Mouse (Mus musculus) spleen, adult 2 months (tissue): ENCODE data around the gene Xkr7. TPM values are rescaled to one million over a fixed set of nuclear protein-coding genes. Genes with fewer than 3 reads are reported as not detected.

Experiments
- DNase-seq, 2 experiments: peaks; one replicate each; pipeline versions ENCODE4 v3.0.0 to v3.0.0-alpha.2; 2012 to 2021; ENCODE audit warnings: low spot score in 2 of 2, low read depth in 1 of 2
- H3K27ac ChIP-seq: fragments of 200-500 bp; 2 replicates; pipeline ENCODE4 v1.5.1; 2012; ENCODE audit warnings: low read length, inconsistent platforms; ENCODE audit not compliant: insufficient read depth
- H3K27me3 ChIP-seq: fragments of 200-500 bp; 2 replicates; pipeline ENCODE4 v1.6.1; 2012; ENCODE audit warnings: mild to moderate bottlenecking, moderate library complexity, low read length, inconsistent platforms; ENCODE audit not compliant: control insufficient read depth, insufficient read depth
- H3K36me3 ChIP-seq: fragments of 200-500 bp; 2 replicates; pipeline ENCODE4 v1.6.1; 2012; ENCODE audit warnings: mild to moderate bottlenecking, low read length, inconsistent platforms; ENCODE audit not compliant: control insufficient read depth, insufficient read depth
- H3K4me1 ChIP-seq: fragments of 200-500 bp; 2 replicates; pipeline ENCODE4 v1.6.1; 2011; ENCODE audit warnings: inconsistent platforms; ENCODE audit not compliant: control insufficient read depth, insufficient read depth, insufficient read length
- H3K4me3 ChIP-seq: fragments of 200-500 bp; 2 replicates; pipeline ENCODE4 v1.5.1; 2011; ENCODE audit warnings: mild to moderate bottlenecking, inconsistent platforms; ENCODE audit not compliant: insufficient read depth, insufficient read length; ENCODE audit errors: extremely low read depth
- CTCF ChIP-seq: fragments of 200-500 bp; IDR thresholded peaks from 2 replicates; pipeline ENCODE4 v1.5.1; 2011; ENCODE audit warnings: mild to moderate bottlenecking, inconsistent platforms; ENCODE audit not compliant: insufficient read depth, insufficient read length, insufficient replicate concordance; ENCODE audit errors: extremely low read depth
- POLR2A ChIP-seq: fragments of 200-500 bp; IDR thresholded peaks from 2 replicates; pipeline ENCODE4 v1.6.1; 2011; ENCODE audit warnings: low read depth, low read length, inconsistent platforms
- WGBS: fragments of 180-500 bp; shearing (Covaris S2); methylation state at CpG from one replicate; pipeline ENCODE4 v1.1.7; 2018; 5-methylcytosine and 5-hydroxymethylcytosine counted together
- polyA plus RNA-seq: library from polyadenylated mRNA; depleted of rRNA; stranded (reverse); fragments of >200 nt; gene quantifications from 2 replicates; pipeline ENCODE4 v1.2.3, GENCODE M21; 2012

The Xkr7 gene
- polyA plus RNA-seq, 1 experiment: not detected

- Histone ChIP-seq H3K27ac (no peak overlapping the region), H3K36me3 (no peaks in the 10 kb centered on the region), H3K4me3 (no peak overlapping the region), H3K4me1 (peaks cover 6% of the 10 kb centered on the region; the same call in 1 of the 2 replicates), H3K27me3 (peaks cover 13% of the 10 kb centered on the region)
- WGBS: 24% methylated on average over 4 of the region's 4 CpGs
- no peak for DNase-seq
- TF ChIP-seq CTCF: no peak
- TF ChIP-seq POLR2A: no peak
Measured at GRCm38 (mm10) chr2:153032973-153033372, 1.3 kb downstream of the Xkr7 start.

- no peak overlapping the region for H3K27ac ChIP-seq
- H3K36me3 ChIP-seq: no peaks in the 10 kb centered on the region
- DNase-seq: no peak
- no peak for TF ChIP-seq CTCF
- H3K4me1 ChIP-seq: peaks cover 6% of the 10 kb centered on the region; the same call in 1 of the 2 replicates
- 72% methylated on average over 5 of the region's 5 CpGs for WGBS
- no peak overlapping the region for H3K4me3 ChIP-seq
- H3K27me3 ChIP-seq: peaks cover 13% of the 10 kb centered on the region
Measured at GRCm38 (mm10) chr2:153033545-153034230, 2.0 kb downstream of the Xkr7 start.

- DNase-seq: no peak
- Histone ChIP-seq H3K36me3 (no peaks in the 10 kb centered on the region), H3K4me1 (peaks cover 4% of the 10 kb centered on the region; the same call in 1 of the 2 replicates), H3K27ac (no peak overlapping the region), H3K27me3 (peaks cover 9% of the 10 kb centered on the region), H3K4me3 (no peak overlapping the region)
- 20% methylated on average over 2 of the region's 2 CpGs for WGBS
- TF ChIP-seq CTCF: no peak
- no peak for TF ChIP-seq POLR2A
Measured at GRCm38 (mm10) chr2:153036690-153037089, 5.0 kb downstream of the Xkr7 start.

GRCm38 (mm10) chr2:153043886-153044285 lies 12.2 kb downstream of the Xkr7 start:
- DNase-seq: no peak
- no peaks in the 10 kb centered on the region for H3K4me1 ChIP-seq
- TF ChIP-seq CTCF (no peak), POLR2A (no peak)
- WGBS: 75% methylated on average over 3 of the region's 3 CpGs
- no peak overlapping the region for H3K27ac ChIP-seq
- no peak overlapping the region for H3K4me3 ChIP-seq
- H3K36me3 ChIP-seq: no peaks in the 10 kb centered on the region
- H3K27me3 ChIP-seq: no peaks in the 10 kb centered on the region

DNA sequence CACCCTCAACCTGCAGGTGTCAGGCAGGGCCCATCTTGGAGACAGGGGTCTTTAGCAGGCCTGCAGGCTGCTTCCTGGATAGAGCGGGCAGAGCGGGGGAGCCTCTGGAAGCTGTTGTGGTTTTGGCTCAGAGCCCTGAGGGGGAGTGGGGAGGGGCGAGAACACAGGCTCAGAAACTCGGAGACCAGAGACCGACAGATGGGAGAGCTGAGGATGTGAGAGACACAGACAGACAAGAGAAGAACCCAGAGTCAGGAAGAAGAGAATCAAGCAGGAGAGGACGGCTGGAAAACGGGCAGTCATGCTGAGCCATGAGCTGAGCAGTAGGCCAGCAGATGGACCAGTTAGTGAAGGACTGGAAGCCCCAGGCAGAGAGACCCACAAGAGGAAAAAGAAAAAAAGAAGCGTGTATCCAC lies 14.2 kb downstream of the Xkr7 start:
- WGBS: 12% methylated on average over 8 of the region's 8 CpGs
- Histone ChIP-seq H3K27ac (no peak overlapping the region), H3K4me1 (no peaks in the 10 kb centered on the region), H3K4me3 (no peak overlapping the region), H3K27me3 (no peaks in the 10 kb centered on the region), H3K36me3 (no peaks in the 10 kb centered on the region)
- DNase-seq: no peak
- no peak for TF ChIP-seq POLR2A
- TF ChIP-seq CTCF: no peak

DNA sequence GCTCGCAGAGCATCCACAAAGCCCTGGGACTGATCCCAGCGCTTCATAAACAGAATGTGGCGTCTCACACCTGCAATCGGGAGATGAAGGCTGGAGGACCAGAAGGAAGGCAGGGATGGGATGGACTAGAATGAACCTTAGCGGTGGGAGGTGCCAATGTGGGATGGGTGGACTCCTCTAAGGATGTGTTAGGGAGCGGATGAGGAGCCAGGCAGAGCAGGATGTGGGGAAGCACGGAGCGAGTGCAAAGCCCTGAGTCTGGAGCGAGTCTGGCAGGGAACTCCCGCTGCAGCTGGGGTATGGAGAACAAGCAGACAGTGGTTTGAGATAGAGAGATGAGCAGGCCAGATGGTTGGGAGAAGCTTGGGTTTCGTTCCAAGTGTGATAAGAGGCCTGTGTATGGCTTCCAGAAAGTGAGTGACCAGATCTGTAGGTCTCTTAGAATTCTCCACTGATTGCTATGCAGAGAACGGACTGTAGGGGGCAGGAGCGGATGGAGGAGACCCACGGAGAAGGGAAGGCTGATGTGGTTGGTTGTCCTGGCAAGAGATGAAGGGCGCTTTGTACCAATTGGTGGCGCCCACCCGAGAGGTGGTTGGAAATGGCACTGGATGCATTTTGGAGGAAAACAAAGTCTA lies 16.3 kb downstream of the Xkr7 start:
- no peak overlapping the region for H3K27ac ChIP-seq
- TF ChIP-seq POLR2A (no peak), CTCF (peak; percentile 58; the same call in 1 of the 2 replicates)
- DNase-seq: peak in 1 of 2 experiments; percentile 39
- H3K4me1 ChIP-seq: 0 out of 2 replicates have a peak, but pooled peaks cover 5% of the 10 kb centered on the region
- 53% methylated on average over 17 of the region's 17 CpGs for WGBS
- H3K36me3 ChIP-seq: no peaks in the 10 kb centered on the region
- no peak overlapping the region for H3K4me3 ChIP-seq
- no peaks in the 10 kb centered on the region for H3K27me3 ChIP-seq
